9 mouse cellular contexts compared by ENCODE assay signal in the genomic region with DNA sequence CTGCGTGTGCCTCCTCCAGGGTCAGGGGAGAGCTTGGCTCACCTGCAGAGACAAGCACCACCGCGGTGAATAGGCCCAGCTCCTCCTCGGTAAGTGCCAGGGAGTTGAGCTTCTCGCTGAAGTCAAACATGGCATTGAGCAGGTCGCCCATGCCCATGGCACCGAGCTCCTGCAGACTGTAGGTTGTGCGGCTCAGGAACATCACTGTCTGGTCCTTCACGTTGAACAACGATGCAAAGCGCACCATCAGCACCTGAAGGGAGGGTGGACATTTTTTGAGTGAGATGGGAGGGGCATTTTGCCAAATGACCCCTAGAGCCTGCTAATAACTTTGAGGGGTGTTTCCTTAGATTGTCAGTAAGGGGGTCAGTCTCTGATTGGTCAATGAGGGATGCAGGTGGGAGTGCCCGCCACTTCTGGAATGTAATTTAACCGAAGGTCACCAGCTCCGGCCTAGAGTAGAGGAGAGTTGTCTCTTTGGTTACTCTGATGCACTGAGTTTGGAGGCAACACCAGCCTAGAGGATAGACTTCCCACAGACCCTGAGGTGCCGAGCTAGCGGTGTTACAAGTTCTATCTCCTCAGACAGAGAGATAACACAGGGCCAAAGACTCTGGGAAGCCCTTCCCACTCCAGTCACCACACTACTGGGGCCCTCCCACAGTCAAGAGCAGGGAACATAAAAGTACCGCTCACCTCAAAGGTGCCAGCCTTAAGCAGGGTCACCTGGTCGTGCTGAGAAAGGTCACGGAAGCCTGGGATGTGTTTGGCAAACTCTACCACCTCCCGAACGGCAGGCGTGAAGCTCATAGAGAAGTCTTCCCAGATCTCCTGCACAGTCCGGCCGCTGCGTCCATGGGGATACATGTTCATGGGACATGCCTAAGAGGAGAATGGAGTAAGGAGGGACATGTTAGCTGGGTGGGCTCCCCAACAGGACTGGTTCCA. TPM values are rescaled to one million over a fixed set of nuclear protein-coding genes. Genes with fewer than 3 reads are reported as not detected.
DNase-seq lines count a peak whose midpoint lies in the region; ATAC-seq and TF ChIP-seq lines count a peak whose summit lies in the region.
"Had no signal": no experiment of that assay in that cellular context is flagged by ENCODE, and none has a peak within 500 bp of the region (broad histone marks: within the 10 kb centered on the region; RNA-seq: fewer than 3 reads in every experiment).

No protein-coding gene starts in this region.

- DNase-seq in cerebellum, adult 9-11 months: peak; percentile 64
- DNase-seq in cerebellum, postnatal 14 days: no peak
- no peak for DNase-seq in lung, embryonic 14.5 days
- no peak for DNase-seq in lung, postnatal 14 days
- peak; percentile 17 to 31 for DNase-seq in heart, postnatal 36 days
- peak; percentile 17 for DNase-seq in skeletal muscle tissue, adult 2 months (ENCODE audit: low read depth, low spot score)
- DNase-seq in urinary bladder, postnatal 36 days (ENCODE audit: low spot score in 2 of 2): no peak
- DNase-seq in thymus, postnatal 0 days (ENCODE audit: low spot score): no peak

- peak overlapping the region; percentile 59 for H3K4me2 ChIP-seq in lung, embryonic 14.5 days

- peaks cover 57% of the 10 kb centered on the region for H3K4me1 ChIP-seq in lung, embryonic 14.5 days (ENCODE audit: insufficient read depth)

- H3K27ac ChIP-seq in lung, embryonic 14.5 days (ENCODE audit: low read depth): peak overlapping the region; percentile 87
- H3K27ac ChIP-seq: limb, embryonic 13.5 days had no signal

- intact Hi-C loops in heart, postnatal 36 days (cut with DNase I): no loop called here

- no peaks in the 10 kb centered on the region for H3K27me3 ChIP-seq in lung, embryonic 14.5 days (ENCODE audit: insufficient read depth, low read length)
- H3K27me3 ChIP-seq: limb, embryonic 13.5 days had no signal

- H3K36me3 ChIP-seq in lung, embryonic 14.5 days (ENCODE audit: insufficient read depth): peaks cover 35% of the 10 kb centered on the region

- H3K4me3 ChIP-seq in lung, embryonic 14.5 days (ENCODE audit: low read depth, low read length): peak overlapping the region; percentile 29; the same call in 1 of the 2 replicates

- H3K9me3 ChIP-seq in lung, embryonic 14.5 days (ENCODE audit: low read depth, low read length): no peaks in the 10 kb centered on the region
- H3K9me3 ChIP-seq: limb, embryonic 13.5 days had no signal

- H3K9ac ChIP-seq in lung, embryonic 14.5 days: no peak overlapping the region
- H3K9ac ChIP-seq: limb, embryonic 13.5 days had no signal

- no peak for TF ChIP-seq CTCF in lung, embryonic 14.5 days (IDR thresholded peaks at IDR 0.05; ENCODE audit: low read depth)

- 77% methylated on average over 25 of the region's 25 CpGs for WGBS in lung, embryonic 14.5 days

- no peak for ATAC-seq in lung, embryonic 14.5 days (ENCODE audit: insufficient read depth)

RNA-seq across cellular contexts. Expression of gene Nr1d1, which starts 5.9 kb away (rescaled TPM):
- polyA plus RNA-seq in lung, embryonic 14.5 days (2014; fragmentation: Nextera tagmentation; extraction: Ambion mirVana): 1.4 and 1.7 TPM in 2 replicates
- 100 to 1,000 TPM; 104 to 107 TPM for total RNA-seq in heart, postnatal 36 days (2021)
- polyA plus RNA-seq in thymus, postnatal 0 days (2015; fragmentation: Nextera tagmentation; extraction: Ambion mirVana): 2.6 and 3.0 TPM in 2 replicates

RNA-seq across cellular contexts. Expression of gene Msl1, which starts 26.0 kb away (rescaled TPM):
- polyA plus RNA-seq in lung, embryonic 14.5 days (2014; fragmentation: Nextera tagmentation; extraction: Ambion mirVana): 16.2 and 16.3 TPM in 2 replicates
- total RNA-seq in heart, postnatal 36 days (2021): 10 to 100 TPM; 74.4 to 75.3 TPM
- 14.4 and 20.4 TPM in 2 replicates for polyA plus RNA-seq in thymus, postnatal 0 days (2015; fragmentation: Nextera tagmentation; extraction: Ambion mirVana)

RNA-seq across cellular contexts. Expression of gene Thra, which starts 28.8 kb away (rescaled TPM):
- polyA plus RNA-seq in lung, embryonic 14.5 days (2014; fragmentation: Nextera tagmentation; extraction: Ambion mirVana): 46.8 and 47.1 TPM in 2 replicates
- total RNA-seq in heart, postnatal 36 days (2021): 100 to 1,000 TPM; 100 to 111 TPM
- polyA plus RNA-seq in thymus, postnatal 0 days (2015; fragmentation: Nextera tagmentation; extraction: Ambion mirVana): 7.3 and 9.1 TPM in 2 replicates

RNA-seq across cellular contexts. Expression of gene Casc3, which starts 35.4 kb away (rescaled TPM):
- 41.0 and 42.8 TPM in 2 replicates for polyA plus RNA-seq in lung, embryonic 14.5 days (2014; fragmentation: Nextera tagmentation; extraction: Ambion mirVana)
- total RNA-seq in heart, postnatal 36 days (2021): 10 to 100 TPM; 26.1 to 26.2 TPM
- polyA plus RNA-seq in thymus, postnatal 0 days (2015; fragmentation: Nextera tagmentation; extraction: Ambion mirVana): 21.8 and 23.8 TPM in 2 replicates

RNA-seq across cellular contexts. Expression of gene Med24, which starts 40.0 kb away (rescaled TPM):
- polyA plus RNA-seq in lung, embryonic 14.5 days (2014; fragmentation: Nextera tagmentation; extraction: Ambion mirVana): 53.0 and 53.5 TPM in 2 replicates
- total RNA-seq in heart, postnatal 36 days (2021): 10 to 100 TPM; 45.2 to 52.7 TPM
- polyA plus RNA-seq in thymus, postnatal 0 days (2015; fragmentation: Nextera tagmentation; extraction: Ambion mirVana): 48.3 and 48.5 TPM in 2 replicates

Comparison
In these comparisons a context has a peak if more than half of its experiments do, and no peak if none do; other contexts are left out.
1. DNase-seq: peak in cerebellum, adult 9-11 months (single experiment), heart, postnatal 36 days (2 of 2) and skeletal muscle tissue, adult 2 months (single experiment); none in cerebellum, postnatal 14 days (0 of 2), lung, embryonic 14.5 days (single experiment), lung, postnatal 14 days (single experiment), urinary bladder, postnatal 36 days (0 of 2) and thymus, postnatal 0 days (single experiment).